Comparison of ENCODE assay signal across 9 mouse cellular contexts in the genomic region with DNA sequence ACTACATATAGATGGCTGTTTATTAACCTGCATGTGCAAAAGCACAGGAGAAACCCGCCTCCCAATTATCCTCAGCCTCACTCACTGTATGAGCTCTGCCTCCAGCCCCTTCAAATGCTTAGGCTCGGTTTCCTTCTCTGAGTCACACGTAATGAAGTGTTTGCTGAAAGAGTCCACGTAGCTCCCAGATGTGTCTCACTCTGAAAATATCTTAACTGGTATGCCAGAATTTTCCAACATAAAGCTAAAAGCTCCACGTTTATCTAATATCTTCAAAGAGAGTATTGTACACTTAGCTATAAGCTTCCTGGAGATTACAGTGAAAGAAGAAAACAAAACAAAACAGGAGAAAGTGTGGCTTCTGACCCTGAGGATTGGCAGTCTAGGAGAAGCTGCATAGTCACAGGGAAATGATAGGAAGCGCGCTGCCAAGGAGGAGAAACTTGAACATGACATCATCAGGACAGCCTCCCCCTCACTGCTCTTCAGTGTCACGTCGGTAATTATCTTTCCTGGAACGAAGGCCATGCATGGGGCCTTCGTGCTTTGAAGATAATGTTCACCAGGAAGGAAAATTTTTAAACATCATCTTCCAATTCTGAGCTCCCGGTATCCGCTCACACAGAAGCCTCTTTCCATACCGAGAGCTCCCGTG.
DNase-seq lines count a peak whose midpoint lies in the region; ATAC-seq lines count a peak whose summit lies in the region.
"Had no signal": no experiment of that assay in that cellular context is flagged by ENCODE, and none has a peak within 500 bp of the region (broad histone marks: within the 10 kb centered on the region; RNA-seq: fewer than 3 reads in every experiment).

No protein-coding gene starts in this region.

- peaks cover 28% of the 10 kb centered on the region for H3K4me1 ChIP-seq in embryonic facial prominence, embryonic 12.5 days
- peaks cover 35% of the 10 kb centered on the region for H3K4me1 ChIP-seq in embryonic facial prominence, embryonic 10.5 days
- H3K4me1 ChIP-seq in limb, embryonic 12.5 days (replicated peaks) = peaks cover 22% of the 10 kb centered on the region
- no peaks in the 10 kb centered on the region for H3K4me1 ChIP-seq in forebrain, embryonic 14.5 days (ENCODE audit: control insufficient read depth, insufficient read depth, low read length)

- no peak overlapping the region for H3K4me3 ChIP-seq in embryonic facial prominence, embryonic 12.5 days
- H3K4me3 ChIP-seq in embryonic facial prominence, embryonic 10.5 days = no peak overlapping the region
- no peak overlapping the region for H3K4me3 ChIP-seq in limb, embryonic 12.5 days (replicated peaks)
- H3K4me3 ChIP-seq in forebrain, embryonic 14.5 days (ENCODE audit: low read depth, low read length) = no peak overlapping the region

- ATAC-seq in embryonic facial prominence, embryonic 12.5 days (ENCODE audit: insufficient number of reproducible peaks, insufficient read depth, low FRiP score, low TSS enrichment) = no peak
- ATAC-seq in limb, embryonic 12.5 days (ENCODE audit: insufficient number of reproducible peaks, insufficient read depth, low FRiP score, low TSS enrichment, low read depth) = no peak
- ATAC-seq in forebrain, embryonic 14.5 days = no peak; the same call in 1 of the 2 replicates

- H3K9me3 ChIP-seq in embryonic facial prominence, embryonic 12.5 days = no peaks in the 10 kb centered on the region
- H3K9me3 ChIP-seq in embryonic facial prominence, embryonic 10.5 days = no peaks in the 10 kb centered on the region
- H3K9me3 ChIP-seq in limb, embryonic 12.5 days = no peaks in the 10 kb centered on the region
- no peaks in the 10 kb centered on the region for H3K9me3 ChIP-seq in forebrain, embryonic 14.5 days (replicated peaks; ENCODE audit: control insufficient read depth, low read length)

- H3K9ac ChIP-seq in embryonic facial prominence, embryonic 12.5 days = no peak overlapping the region
- no peak overlapping the region for H3K9ac ChIP-seq in limb, embryonic 12.5 days (replicated peaks)
- H3K9ac ChIP-seq in forebrain, embryonic 14.5 days (ENCODE audit: low read length) = no peak overlapping the region

- 34% methylated on average over 15 of the region's 15 CpGs for WGBS in embryonic facial prominence, embryonic 12.5 days
- WGBS in embryonic facial prominence, embryonic 10.5 days = 61% methylated on average over 15 of the region's 15 CpGs
- WGBS in limb, embryonic 12.5 days = 51% methylated on average over 15 of the region's 15 CpGs
- 66% methylated on average over 15 of the region's 15 CpGs for WGBS in forebrain, embryonic 14.5 days

- H3K4me2 ChIP-seq in embryonic facial prominence, embryonic 12.5 days (replicated peaks) = no peak overlapping the region
- H3K4me2 ChIP-seq in limb, embryonic 12.5 days = 0 out of 2 replicates have a peak overlapping the region, but pooled peaks have one; percentile 2
- H3K4me2 ChIP-seq in forebrain, embryonic 14.5 days (ENCODE audit: low read length) = no peak overlapping the region

- no peaks in the 10 kb centered on the region for H3K36me3 ChIP-seq in embryonic facial prominence, embryonic 12.5 days
- no peaks in the 10 kb centered on the region for H3K36me3 ChIP-seq in embryonic facial prominence, embryonic 10.5 days (replicated peaks)
- no peaks in the 10 kb centered on the region for H3K36me3 ChIP-seq in limb, embryonic 12.5 days
- H3K36me3 ChIP-seq in forebrain, embryonic 14.5 days (ENCODE audit: control insufficient read depth, insufficient read depth, low read length) = no peaks in the 10 kb centered on the region

- DNase-seq in embryonic facial prominence, embryonic 10.5 days (ENCODE audit: low spot score) = no peak
- peak; percentile 8 for DNase-seq in urinary bladder, postnatal 25 days (ENCODE audit: low spot score)
- no peak for DNase-seq in urinary bladder, adult 18-20 months (ENCODE audit: low spot score in 2 of 2)
- no peak for DNase-seq in adipocyte (ENCODE audit: low spot score)
- DNase-seq in forebrain, embryonic 14.5 days (ENCODE audit: low spot score) = no peak
- DNase-seq in testis, postnatal 14 days (ENCODE audit: low spot score) = no peak

- peak overlapping the region; percentile 37 for H3K27ac ChIP-seq in embryonic facial prominence, embryonic 12.5 days
- no peak overlapping the region for H3K27ac ChIP-seq in embryonic facial prominence, embryonic 10.5 days (replicated peaks)
- H3K27ac ChIP-seq in limb, embryonic 12.5 days = peak overlapping the region; percentile 65
- no peak overlapping the region for H3K27ac ChIP-seq in forebrain, embryonic 14.5 days (ENCODE audit: low read depth, low read length)
- H3K27ac ChIP-seq: macrophage had no signal

- no peaks in the 10 kb centered on the region for H3K27me3 ChIP-seq in embryonic facial prominence, embryonic 12.5 days
- H3K27me3 ChIP-seq in embryonic facial prominence, embryonic 10.5 days (replicated peaks; ENCODE audit: low read depth, poor library complexity, severe bottlenecking) = no peaks in the 10 kb centered on the region
- H3K27me3 ChIP-seq in limb, embryonic 12.5 days = no peaks in the 10 kb centered on the region
- no peaks in the 10 kb centered on the region for H3K27me3 ChIP-seq in forebrain, embryonic 14.5 days (replicated peaks; ENCODE audit: control insufficient read depth, insufficient read depth, low read length)

Comparison
In these comparisons a context has a peak if more than half of its experiments do, and no peak if none do; other contexts are left out.
1. H3K27ac ChIP-seq: peak in embryonic facial prominence, embryonic 12.5 days (single experiment) and limb, embryonic 12.5 days (single experiment); none in embryonic facial prominence, embryonic 10.5 days (single experiment) and forebrain, embryonic 14.5 days (single experiment).